Mouse (Mus musculus): Measurements from ENCODE around the gene Olfr308.
"Not testable (repeated sequence)": the region's sequence is repeated elsewhere in the genome, so short reads cannot be mapped to it uniquely, and the experiment has no call there.

The Olfr308 gene

GRCm38 (mm10) chr7:86325530-86325929 is at the start of gene Olfr308:
Gene Olfr308, minus strand, starts transcription at chr7:86325630.
- DNase-seq (ENCODE audit: low spot score in 2 of 2) = no peak

GRCm38 (mm10) chr7:86366828-86367227 is 41.4 kb upstream of the Olfr308 start, which contains the start of gene Olfr305:
Gene Olfr305, minus strand, starts transcription at chr7:86366928.
- DNase-seq (ENCODE audit: low spot score in 2 of 2) = no peak

- not testable (repeated sequence) for DNase-seq (ENCODE audit: low spot score in 2 of 2)
Measured at GRCm38 (mm10) chr7:86346296-86346695, 20.9 kb upstream of the Olfr308 start.

GRCm38 (mm10) chr7:86344253-86344652 is 18.8 kb upstream of the Olfr308 start:
- DNase-seq (ENCODE audit: low spot score in 2 of 2) = no peak

- DNase-seq (ENCODE audit: low spot score in 2 of 2) = no peak
Measured at GRCm38 (mm10) chr7:86342881-86343565, 17.6 kb upstream of the Olfr308 start.

- no peak for DNase-seq (ENCODE audit: low spot score in 2 of 2)
Measured at GRCm38 (mm10) chr7:86337486-86337885, 12.1 kb upstream of the Olfr308 start, which contains the start of gene Olfr307. Gene Olfr307, minus strand, starts transcription at chr7:86337586.

GRCm38 (mm10) chr7:86321323-86321722 is 4.1 kb downstream of the Olfr308 start:
- no peak for DNase-seq (ENCODE audit: low spot score in 2 of 2)

GRCm38 (mm10) chr7:86313608-86314007 is 11.8 kb downstream of the Olfr308 start, which contains the start of gene Olfr309:
Gene Olfr309, minus strand, starts transcription at chr7:86313708.
- no peak for DNase-seq (ENCODE audit: low spot score in 2 of 2)

- no peak for DNase-seq (ENCODE audit: low spot score in 2 of 2)
Measured at GRCm38 (mm10) chr7:86277072-86277471, 48.4 kb downstream of the Olfr308 start, which contains the start of gene Olfr310. Gene Olfr310, minus strand, starts transcription at chr7:86277172.
